Mouse (Mus musculus): Measurements from ENCODE around the gene Tnfsf13.

Gene Tnfsf13

DNA sequence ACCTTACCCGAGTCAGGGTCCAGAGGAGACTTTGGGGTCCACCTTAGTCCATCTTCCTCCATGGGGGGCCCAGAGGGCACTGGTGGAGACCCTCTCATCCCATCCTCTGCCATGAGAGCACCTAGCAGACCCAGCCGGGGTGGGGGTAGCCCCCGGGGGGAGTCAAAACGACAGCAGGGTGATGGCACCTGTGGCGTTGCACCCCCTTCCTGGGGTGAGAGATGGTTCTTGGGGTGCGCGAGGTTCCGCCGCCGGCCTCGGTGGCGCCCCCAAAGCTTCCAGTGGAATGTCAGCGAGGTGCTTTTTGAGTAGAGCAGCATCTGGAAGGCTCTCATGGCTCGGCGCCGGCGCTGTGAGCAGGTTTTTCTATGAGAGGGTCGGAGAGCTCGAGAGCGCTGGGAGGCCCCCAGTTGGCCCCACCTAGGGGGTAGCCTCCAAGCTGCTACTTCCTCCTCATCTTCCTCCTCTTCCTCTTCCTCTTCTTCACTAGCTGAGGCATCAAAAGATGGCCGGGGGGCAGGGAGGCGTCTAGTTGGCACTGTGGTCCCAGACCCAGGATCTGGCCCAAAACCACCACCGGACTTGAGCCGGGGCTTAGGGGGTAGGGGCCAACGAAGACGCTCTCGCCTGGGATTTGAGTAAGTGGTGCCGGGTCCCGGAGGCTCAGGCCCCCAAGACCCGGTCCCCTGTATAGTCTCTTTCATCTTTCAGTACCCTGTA lies 5.3 kb downstream of the Tnfsf13 start:
- no peak for DNase-seq

DNA sequence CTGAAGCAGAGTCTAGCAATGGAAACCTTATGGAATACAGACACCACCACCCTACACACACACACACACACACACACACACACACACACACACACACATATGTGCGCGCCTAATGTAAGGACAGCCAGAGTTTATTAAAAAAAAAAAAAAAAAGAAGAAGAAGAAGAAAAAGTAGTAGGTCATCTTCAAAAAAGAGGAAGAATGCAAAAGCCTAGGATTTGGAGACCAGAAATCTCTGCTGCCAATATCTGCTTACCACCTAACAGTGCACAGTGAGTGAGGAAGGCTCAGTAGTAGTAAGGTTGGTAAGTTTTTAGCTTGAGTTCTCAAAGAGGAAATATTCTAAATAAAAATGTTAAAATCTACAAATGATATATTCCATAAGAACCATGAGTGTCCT lies 6.4 kb downstream of the Tnfsf13 start:
- DNase-seq, result no peak

DNA sequence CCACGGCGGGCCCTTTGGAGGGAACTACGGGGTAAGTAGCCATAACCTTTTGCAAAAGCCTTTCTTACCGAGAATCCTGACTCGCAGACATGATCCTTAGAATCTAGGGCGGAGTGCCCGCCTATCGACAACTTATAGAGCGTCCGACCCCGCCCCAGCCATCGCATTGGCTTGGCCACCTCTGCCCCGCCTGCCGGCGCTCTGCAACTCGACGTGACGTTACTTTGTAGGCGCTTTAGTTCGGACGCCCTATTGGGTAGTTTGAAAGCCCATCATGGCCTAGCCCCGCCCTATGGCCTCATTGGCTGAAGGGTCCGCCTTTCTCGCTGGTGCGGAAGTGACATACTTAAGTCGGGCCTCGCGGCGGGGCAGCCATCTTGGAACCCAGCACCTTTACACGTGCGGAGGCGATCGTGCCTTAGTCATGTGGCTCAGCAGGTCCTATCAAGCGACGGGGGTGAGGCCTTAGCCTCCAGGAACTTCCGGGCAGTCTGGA lies 13.3 kb downstream of the Tnfsf13 start, which contains the start of gene Eif4a1:
Gene Eif4a1 (minus strand): TSS at position 213 of the 496 bp plus-strand sequence.
- DNase-seq, result peak; percentile 100

DNA sequence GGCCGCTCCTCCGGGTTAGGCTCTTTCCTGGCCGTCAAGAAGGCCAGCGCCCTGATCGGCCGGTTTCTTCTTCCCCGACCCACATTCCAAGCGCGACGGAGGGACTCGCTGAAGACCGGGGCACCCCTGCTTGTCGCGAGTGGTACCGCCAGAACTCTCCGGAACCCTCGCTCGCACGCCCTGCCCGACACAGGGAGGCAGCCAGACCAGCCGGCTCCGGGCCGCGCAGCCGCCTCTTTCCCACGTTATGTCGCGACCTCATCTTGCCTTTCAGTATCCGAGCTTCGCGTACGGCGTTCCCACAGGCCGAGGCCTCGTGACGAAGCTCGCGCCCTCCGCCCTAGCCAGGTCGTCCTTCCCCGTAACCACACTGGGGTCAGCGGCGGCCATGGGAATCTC lies 13.9 kb downstream of the Tnfsf13 start:
- DNase-seq, result no peak

DNA sequence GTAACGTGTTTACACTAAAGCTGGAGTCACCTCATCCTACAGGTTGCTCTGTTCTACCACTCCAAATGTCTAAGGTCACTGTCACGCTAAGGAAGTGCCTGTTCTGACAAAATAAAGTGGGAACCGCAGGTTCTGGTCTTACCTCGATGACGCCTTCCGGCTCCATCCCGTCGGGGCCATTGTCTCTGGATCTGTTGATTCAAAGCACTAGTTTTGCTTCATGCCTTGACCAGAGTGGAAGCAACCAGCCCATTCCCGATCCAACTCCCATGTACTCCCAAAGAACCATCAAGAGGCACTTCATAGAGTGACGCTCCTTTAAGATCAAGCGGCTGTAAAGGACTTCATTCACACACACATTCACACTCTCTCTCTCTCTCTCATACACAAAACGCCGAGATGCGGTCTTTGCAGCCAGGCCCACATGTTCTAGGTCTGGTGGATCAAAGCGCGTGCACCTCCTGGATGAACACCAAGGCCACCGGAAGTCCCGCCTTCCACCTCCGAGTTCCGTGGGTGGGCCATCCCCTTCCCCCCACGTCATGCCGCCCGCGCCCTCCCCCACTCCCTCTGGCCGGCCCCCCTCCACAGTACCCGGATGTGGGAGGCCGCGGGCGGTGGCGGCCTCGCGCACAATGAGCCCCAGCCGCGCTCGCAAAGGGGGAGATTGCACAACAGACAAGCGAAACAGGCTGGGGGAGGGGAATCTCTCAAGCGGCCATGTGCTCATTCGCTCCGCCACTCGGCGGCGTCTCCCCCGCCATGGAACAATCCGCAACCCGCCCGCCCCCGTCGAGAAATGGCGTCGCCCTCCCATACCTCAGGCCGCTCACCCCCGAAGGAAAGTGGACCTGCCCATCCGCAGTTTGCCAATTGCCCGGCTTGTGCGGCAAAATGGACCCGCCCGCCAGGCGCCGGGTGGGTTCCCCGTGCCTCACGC lies 14.5 kb downstream of the Tnfsf13 start:
- peak; percentile 93 for DNase-seq

DNA sequence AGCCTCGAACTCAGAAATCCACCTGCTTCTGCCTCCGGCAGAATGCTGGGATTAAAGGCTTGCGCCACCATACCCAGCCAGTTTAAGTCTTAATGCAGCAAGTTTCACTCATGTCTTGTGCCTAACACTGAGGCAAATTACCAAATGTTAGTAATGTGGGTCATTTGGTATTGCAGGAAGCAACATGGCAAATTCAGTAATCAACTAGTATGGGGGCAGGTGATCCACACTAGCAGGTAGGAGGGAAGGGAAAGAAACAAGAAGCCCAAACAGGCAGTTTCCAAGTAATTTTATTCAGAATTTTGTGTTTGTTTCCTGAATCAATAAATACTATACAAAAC lies 18.9 kb downstream of the Tnfsf13 start:
- no peak for DNase-seq

DNA sequence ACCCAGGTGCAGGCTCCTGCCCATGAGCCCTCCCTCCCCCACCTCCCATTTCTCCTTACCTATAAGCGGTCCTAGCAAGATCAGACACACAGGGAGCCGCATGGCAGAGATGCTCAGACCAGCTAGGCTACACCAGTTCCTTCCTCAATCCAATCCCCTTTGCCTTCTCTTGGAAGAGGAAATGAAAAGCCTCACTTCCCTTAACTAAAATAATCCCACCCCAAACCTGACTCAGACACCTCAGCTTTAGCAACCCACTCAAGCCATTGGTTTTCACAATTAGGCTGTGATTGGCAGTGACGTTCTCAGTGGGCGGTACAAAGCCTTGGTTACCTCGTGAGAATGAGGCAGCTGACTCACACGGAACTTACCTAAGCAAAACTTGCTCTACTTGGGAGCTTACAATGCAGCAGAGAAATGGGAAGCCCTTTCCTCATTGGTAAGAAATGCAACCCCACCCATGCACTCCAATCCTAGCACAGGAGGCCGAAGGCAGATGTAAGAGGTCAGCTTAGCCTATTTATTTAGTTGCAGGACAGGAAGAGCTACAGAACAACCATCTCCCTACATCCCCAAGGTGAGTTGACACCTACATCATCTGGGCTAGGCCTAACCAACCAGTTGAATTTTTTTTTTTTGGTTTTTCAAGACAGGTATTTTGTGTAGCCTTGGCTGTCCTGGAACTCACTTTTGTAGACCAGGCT lies 19.5 kb downstream of the Tnfsf13 start, which contains the start of gene Cd68:
Gene Cd68 (minus strand): TSS at position 193 of the 704 bp plus-strand sequence.
- no peak for DNase-seq

DNA sequence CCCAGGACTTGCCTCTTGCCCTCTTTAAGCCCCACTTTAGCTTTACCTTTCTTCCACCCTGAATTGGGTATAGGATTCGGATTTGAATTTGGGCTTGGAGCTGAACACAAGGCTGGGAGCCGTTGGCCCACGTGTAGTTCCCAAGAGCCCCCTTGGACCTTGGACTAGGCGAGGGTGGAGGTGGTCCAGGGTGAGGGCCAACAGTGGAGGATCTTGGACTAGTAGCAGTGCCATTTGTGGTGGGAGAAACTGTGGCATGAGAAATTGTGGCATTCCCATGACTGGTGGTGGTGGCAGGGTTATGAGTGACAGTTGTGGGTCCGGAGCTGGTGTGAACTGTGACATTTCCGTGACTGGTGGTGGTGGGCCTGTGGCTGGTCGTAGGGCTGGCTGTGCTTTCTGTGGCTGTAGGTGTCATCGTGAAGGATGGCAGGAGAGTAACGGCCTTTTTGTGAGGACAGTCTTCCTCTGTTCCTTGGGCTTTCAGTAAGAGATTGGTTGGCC lies 20.1 kb downstream of the Tnfsf13 start:
- no peak for DNase-seq

DNA sequence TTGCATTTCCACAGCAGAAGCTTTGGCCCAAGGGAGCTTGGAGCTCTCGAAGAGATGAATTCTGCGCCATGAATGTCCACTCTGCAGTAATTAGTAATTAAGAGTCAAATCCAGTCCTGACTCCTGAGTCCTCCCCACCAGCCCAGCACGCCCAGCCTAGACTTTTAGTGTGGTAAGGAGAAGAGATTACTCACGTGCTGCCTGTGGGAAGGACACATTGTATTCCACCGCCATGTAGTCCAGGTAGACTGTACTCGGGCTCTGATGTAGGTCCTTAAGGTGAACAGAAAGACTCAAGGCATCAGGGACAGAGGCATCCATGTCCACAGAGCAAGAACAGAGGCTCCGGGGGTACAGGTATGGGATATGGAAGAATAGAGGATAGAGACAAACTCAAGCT lies 20.7 kb downstream of the Tnfsf13 start:
- DNase-seq, result no peak

DNA sequence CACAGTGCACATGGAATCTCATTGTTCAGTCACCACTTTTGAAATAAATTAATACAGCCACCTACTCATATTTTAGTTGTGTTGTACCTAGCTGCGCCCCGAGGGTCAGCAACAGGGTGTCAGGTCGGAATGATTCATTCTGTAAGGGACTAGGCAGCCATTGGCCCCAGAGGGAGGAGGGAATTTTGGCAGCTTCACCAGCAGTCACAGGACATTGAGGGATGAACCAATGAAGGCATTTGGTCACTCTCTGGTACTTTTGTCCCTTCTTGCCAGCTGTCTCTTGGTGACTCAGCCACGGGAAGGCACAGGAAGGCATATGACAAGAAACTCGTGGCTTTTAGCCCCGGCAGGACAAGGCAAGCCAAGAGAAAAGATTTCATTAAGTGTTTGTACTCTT lies 21.8 kb downstream of the Tnfsf13 start:
- no peak for DNase-seq

DNA sequence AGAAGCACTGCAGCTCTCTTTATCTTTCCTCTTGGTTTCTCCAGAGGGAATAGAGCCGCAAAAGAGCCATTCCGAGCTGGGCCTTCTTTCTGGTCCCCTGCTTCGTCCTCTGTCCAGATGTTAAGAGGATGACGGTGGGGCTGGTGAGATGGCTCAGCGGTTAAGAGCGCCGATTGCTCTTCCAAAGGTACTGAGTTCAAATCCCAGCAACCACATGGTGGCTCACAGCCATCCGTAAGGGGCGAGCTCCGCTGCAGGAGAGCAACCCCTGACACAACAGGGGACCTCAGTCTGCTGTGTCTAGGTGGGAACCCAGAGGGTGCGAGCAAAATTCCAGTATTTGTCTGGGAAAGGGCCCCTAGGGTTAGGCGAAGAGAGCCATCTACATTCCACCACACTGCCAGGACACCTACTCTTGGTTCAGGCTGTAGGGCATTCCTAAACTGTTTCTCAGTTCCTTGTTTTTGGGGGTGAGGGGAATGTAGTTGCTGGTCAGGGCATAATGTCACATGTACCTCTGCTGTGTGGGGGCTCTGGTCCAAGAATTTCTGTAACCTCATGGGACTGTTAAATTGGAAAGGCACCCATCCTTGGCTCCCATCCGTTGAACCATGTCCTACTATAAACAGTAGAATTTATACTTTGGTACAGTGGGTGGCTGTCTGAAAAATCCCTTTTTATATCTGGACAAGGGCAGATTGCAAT lies 22.5 kb downstream of the Tnfsf13 start:
- no peak for DNase-seq

DNA sequence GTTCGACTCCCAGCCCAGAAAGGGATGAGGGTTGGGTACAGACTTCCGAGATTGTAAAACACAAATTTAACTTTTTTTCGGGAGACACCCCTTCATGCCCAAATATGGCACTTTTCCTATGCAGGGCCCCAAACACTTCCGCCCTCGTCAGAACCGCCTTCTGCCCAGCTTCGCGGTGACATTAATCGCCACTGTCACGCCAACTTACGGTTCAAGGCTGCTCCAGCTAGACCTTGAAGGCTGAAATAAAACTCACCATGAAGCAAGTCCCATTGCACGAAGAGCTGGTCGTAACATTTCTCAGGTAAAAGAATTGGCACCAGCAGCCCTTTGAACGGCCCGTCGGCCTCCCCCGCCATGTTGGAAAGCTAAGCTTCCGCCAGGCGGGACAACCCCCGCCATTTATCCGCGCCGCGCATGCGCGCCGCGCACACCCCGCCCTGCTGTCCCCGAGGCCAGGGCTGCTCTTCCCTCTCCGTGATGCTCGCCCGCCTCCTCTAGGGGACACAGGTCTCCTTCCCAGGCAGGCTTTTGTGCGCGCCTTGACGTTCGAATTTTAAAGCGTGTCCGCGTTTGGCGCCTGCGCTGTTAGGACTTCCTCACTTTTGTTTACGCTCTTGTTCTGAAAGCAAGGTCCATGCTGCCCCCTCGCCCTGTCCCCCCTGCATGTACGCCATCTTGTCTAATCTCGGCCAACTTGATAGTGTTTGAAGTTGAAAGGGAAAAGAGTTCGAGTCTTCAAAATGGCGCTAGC lies 23.2 kb downstream of the Tnfsf13 start, which contains the start of gene Mpdu1:
Gene Mpdu1 (minus strand): TSS at position 430 of the 754 bp plus-strand sequence.
- DNase-seq, result peak; percentile 93

DNA sequence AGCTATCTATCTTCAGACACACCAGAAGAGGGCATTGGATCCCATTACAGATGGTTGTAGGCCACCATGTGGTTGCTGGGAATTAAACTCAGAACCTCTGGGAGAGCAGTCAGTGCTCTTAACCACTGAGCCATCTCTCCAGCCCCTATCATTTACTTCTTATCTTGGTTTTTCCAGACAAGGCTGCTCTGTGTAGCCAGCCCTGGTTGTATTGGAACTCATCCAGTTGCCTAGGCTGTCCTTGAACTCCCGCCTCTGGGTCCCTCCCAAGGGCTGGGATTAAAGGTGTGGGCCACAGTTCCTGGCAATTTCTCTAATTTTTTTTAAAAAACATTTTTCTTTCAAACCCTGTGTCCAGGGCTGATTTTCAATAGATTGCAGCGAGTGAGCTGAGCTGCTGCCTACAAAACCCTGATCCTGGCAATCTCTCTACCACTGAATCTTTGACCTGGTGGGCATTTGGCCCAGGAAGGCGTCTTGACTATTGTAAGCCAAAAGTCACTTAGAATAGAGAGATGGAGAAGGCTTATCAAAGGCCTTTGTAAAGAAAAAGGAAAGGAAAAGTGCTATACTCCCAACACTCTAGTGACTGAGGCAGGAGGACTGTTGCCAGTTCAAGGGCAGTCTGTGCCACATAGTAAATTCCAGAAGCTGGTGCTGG lies 24.2 kb downstream of the Tnfsf13 start:
- DNase-seq, result no peak

DNA sequence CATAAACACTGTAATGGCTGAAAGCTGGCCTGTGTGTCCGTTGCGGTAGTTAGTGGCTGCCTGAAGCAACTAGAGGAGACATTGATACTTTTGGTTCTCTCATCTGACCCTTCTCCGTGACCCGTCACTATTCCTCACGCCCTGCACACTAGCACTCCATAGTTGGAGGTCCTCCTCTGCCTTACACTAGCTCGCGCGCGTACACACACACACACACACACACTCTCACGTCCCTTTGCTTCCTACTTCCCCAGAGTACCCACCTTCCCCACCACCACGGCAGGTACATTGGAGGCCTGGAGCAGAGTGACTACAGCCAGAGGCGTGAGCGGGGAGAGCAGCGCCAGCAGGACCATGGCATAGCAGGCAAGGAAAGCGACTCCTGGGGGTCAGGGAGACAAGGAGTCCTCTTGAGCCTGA lies 28.1 kb downstream of the Tnfsf13 start:
- DNase-seq, result no peak

DNA sequence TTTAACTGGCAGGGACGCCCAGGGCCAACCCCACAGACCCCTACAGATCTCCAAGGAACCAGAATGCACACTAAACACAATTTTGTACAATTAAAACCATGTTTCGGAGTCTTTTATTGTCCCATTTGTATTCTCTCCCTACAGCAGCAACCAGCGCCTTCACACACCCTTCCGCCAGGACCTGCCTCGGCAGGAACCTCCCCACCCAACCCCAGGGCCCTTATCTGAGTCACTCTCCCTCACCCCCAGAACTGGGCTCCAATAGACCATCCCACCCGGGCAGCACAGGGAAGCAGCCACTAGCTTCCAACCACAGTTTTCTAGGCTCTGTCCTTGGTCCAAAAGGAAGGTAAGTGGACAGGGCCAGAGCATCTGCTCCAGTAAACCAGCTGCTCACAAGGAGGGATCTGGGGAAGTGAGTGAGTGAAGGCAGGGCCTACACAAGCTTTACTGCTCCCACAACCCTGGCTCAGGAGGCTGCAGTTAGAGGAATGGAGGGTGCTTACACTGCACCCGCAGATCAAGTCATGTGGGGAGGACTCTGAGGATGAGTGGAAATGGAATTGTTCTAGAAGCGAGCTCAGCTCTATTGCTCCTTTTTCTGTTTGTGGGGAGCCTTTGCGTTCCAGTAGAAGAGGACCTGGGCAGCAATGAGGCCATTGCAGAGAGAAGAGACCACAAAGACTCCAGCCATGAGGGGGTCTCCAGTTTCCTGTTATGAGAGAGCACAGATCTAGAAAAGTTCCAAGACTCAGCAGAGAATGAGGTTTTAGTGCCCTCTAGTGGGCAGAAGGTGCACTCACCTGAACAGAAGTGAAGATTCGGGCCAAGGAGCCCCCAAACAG lies 28.7 kb downstream of the Tnfsf13 start:
- peak; percentile 52 for DNase-seq

DNA sequence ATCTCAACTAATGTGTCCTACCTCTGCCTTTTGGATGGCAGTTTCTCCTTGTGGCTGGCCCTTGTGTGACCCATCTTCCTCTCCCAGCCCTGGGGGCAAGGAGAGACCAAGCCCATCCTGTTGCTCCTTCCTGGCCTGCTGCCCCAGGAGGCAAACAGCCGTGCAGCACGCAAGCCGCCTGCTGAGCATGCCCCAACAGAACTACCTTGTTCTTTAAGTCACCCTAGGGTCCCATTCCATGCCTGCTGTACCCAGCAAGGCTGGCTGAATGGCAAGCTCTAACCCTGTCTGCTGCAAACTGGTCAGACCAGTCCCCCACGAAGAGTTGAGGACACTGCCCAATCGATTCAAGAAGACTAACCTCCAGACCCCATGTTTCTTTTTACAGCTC lies 29.5 kb downstream of the Tnfsf13 start:
- no peak for DNase-seq

DNA sequence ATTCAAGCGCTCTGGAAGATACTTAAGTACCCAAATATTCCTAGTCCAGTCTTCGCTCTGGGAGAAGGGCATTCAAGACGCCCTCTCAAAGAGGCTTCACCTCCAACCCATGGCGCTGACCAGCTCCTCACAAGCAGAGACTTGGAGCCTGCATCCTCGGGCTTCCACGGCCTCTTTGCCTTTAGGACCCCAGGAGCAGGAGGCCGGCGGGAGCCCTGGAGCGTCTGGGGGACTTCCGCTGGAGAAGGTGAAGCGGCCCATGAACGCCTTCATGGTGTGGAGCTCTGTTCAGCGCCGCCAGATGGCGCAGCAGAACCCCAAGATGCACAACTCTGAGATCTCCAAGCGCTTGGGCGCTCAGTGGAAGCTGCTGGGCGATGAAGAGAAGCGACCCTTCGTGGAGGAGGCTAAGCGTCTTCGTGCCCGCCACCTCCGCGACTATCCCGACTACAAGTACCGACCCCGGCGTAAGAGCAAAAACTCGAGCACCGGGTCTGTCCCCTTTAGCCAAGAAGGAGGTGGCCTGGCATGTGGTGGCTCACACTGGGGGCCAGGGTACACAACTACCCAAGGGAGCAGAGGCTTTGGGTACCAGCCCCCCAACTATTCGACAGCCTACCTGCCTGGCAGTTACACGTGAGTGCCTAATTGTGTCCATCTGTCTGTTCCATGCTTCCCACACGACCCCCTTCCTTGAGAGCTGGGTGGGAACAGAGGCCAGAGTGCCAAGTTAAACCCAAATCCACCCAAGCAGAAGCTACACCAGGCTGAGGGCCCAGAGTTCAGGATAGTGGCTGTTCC lies 30.1 kb downstream of the Tnfsf13 start, which contains the start of gene Sox15:
Gene Sox15 (plus strand): TSS at position 51 of the 801 bp plus-strand sequence.
- peak; percentile 77 for DNase-seq

DNA sequence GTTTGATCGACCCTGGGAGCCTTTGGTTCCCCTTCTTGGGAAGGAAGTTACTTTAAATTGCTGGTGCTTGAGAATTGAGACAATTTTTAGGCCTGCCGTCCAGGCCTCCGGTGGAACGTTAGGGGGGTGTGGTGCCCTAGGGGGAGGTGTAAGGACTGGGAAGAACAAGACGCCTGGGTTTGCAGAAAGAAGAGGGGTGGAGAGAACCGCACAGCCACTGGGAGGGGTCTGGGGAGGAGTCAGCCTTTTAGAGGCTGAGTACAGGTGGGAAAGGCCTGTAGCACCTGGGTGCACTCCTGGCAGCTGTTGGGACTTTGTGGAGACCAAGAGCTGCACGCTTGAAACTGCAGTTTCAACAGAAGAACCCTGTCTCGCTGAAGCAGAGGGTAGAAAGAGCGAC lies 30.8 kb downstream of the Tnfsf13 start:
- no peak for DNase-seq

DNA sequence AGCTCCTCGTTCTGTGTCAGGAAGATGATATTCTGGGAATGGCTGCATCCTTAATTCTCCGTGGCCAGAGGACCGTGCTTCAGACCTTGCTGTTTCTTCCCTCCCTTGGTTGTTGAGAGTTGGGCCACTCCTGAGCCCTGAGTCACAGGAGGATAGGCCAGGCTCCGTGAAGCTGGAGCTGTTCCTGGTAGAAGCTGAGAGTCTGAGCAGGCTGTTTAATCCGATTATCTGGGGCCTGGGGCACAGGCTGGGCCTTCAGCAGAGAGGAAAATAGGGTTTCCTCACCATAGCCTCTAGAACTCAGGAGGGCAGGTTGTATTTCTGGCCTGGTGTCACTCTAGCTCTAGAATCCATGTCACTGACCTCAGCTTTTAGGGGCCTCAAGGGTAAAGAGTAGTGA lies 32.2 kb downstream of the Tnfsf13 start:
- no peak for DNase-seq
